Comparison of ENCODE assay signal across 26 mouse cellular contexts in genomic region chr13:98603799-98604198, GRCm38 (mm10). TPM values are rescaled to one million over a fixed set of nuclear protein-coding genes. Genes with fewer than 3 reads are reported as not detected.
DNase-seq lines count a peak whose midpoint lies in the region; ATAC-seq lines count a peak whose summit lies in the region.
"Had no signal": no experiment of that assay in that cellular context is flagged by ENCODE, and none has a peak within 500 bp of the region (broad histone marks: within the 10 kb centered on the region; RNA-seq: fewer than 3 reads in every experiment).

No protein-coding gene starts in this region.

- no peaks in the 10 kb centered on the region for H3K27me3 ChIP-seq in hindbrain, embryonic 14.5 days (ENCODE audit: control insufficient read depth, insufficient read depth, low read length)
- H3K27me3 ChIP-seq in hindbrain, embryonic 10.5 days (ENCODE audit: insufficient read depth, poor library complexity, severe bottlenecking), result no peaks in the 10 kb centered on the region
- H3K27me3 ChIP-seq in neural tube, embryonic 11.5 days (ENCODE audit: control insufficient read depth, insufficient read depth, low read length), result no peaks in the 10 kb centered on the region
- no peaks in the 10 kb centered on the region for H3K27me3 ChIP-seq in embryonic facial prominence, embryonic 15.5 days
- H3K27me3 ChIP-seq in forebrain, embryonic 10.5 days (ENCODE audit: poor library complexity, severe bottlenecking), result no peaks in the 10 kb centered on the region
- H3K27me3 ChIP-seq: forebrain, embryonic 12.5 days; heart, embryonic 13.5 days had no signal

- H3K36me3 ChIP-seq in hindbrain, embryonic 14.5 days (replicated peaks; ENCODE audit: control insufficient read depth, insufficient read depth), result no peaks in the 10 kb centered on the region
- H3K36me3 ChIP-seq in hindbrain, embryonic 10.5 days, result no peaks in the 10 kb centered on the region
- no peaks in the 10 kb centered on the region for H3K36me3 ChIP-seq in neural tube, embryonic 11.5 days (ENCODE audit: control insufficient read depth, insufficient read depth, low read length)
- H3K36me3 ChIP-seq in embryonic facial prominence, embryonic 15.5 days, result no peaks in the 10 kb centered on the region
- H3K36me3 ChIP-seq in forebrain, embryonic 10.5 days (replicated peaks), result no peaks in the 10 kb centered on the region
- H3K36me3 ChIP-seq: forebrain, embryonic 12.5 days; heart, embryonic 13.5 days had no signal

- no peak overlapping the region for H3K4me3 ChIP-seq in hindbrain, embryonic 14.5 days (replicated peaks; ENCODE audit: low read length)
- H3K4me3 ChIP-seq in hindbrain, embryonic 10.5 days, result no peak overlapping the region
- no peak overlapping the region for H3K4me3 ChIP-seq in neural tube, embryonic 11.5 days (ENCODE audit: low read depth, low read length)
- no peak overlapping the region for H3K4me3 ChIP-seq in embryonic facial prominence, embryonic 15.5 days (replicated peaks)
- no peak overlapping the region for H3K4me3 ChIP-seq in forebrain, embryonic 10.5 days
- H3K4me3 ChIP-seq: forebrain, embryonic 12.5 days; heart, embryonic 13.5 days had no signal

- no peak for DNase-seq in hindbrain, embryonic 14.5 days (ENCODE audit: low spot score)
- no peak for DNase-seq in hindbrain, embryonic 10.5 days (ENCODE audit: low spot score)
- peak; percentile 32 for DNase-seq in neural tube, embryonic 11.5 days (ENCODE audit: low spot score)
- no peak for DNase-seq in neural tube, embryonic 10.5 days (ENCODE audit: extremely low spot score, low spot score)
- no peak for DNase-seq in forebrain, embryonic 10.5 days (ENCODE audit: extremely low spot score, low spot score)
- DNase-seq in adrenal gland, adult (ENCODE audit: inconsistent age in 2 of 2, low spot score in 1 of 2), result no peak
- DNase-seq: adrenal gland, postnatal 36 days; cerebellum, adult 11 months; cerebellum, postnatal 10 days; gastrocnemius, postnatal 25 days; heart, adult 18-20 months; kidney, adult 18-20 months; layer of hippocampus, adult 9-11 months; left cerebral cortex, postnatal 4 days; liver, postnatal 0 days; retina, postnatal 1 day; right cerebral cortex, postnatal 25 days; spleen, adult 18-20 months had no signal

- 61% methylated on average over 11 of the region's 11 CpGs for whole genome bisulfite sequencing in hindbrain, embryonic 14.5 days
- WGBS in hindbrain, embryonic 10.5 days, result 82% methylated on average over 11 of the region's 11 CpGs
- WGBS in neural tube, embryonic 11.5 days, result 84% methylated on average over 11 of the region's 11 CpGs
- WGBS in embryonic facial prominence, embryonic 15.5 days, result 44% methylated on average over 11 of the region's 11 CpGs
- WGBS in forebrain, embryonic 10.5 days, result 94% methylated on average over 11 of the region's 11 CpGs

- no peak overlapping the region for H3K27ac ChIP-seq in hindbrain, embryonic 14.5 days
- no peak overlapping the region for H3K27ac ChIP-seq in hindbrain, embryonic 10.5 days
- no peak overlapping the region for H3K27ac ChIP-seq in neural tube, embryonic 11.5 days (ENCODE audit: low read depth, low read length)
- H3K27ac ChIP-seq in embryonic facial prominence, embryonic 15.5 days (replicated peaks), result no peak overlapping the region
- no peak overlapping the region for H3K27ac ChIP-seq in forebrain, embryonic 10.5 days
- H3K27ac ChIP-seq: forebrain, embryonic 12.5 days; heart, embryonic 13.5 days had no signal

- no peak overlapping the region for H3K4me2 ChIP-seq in hindbrain, embryonic 14.5 days (replicated peaks)
- H3K4me2 ChIP-seq in neural tube, embryonic 11.5 days (ENCODE audit: low read depth), result no peak overlapping the region
- H3K4me2 ChIP-seq in embryonic facial prominence, embryonic 15.5 days (replicated peaks), result no peak overlapping the region; the same call in 1 of the 2 replicates
- H3K4me2 ChIP-seq: forebrain, embryonic 12.5 days; heart, embryonic 13.5 days; liver, embryonic 11.5 days; midbrain, embryonic 11.5 days had no signal

- ATAC-seq in hindbrain, embryonic 14.5 days (ENCODE audit: low FRiP score), result peak; percentile 73; the same call in 1 of the 2 replicates
- no peak for ATAC-seq in neural tube, embryonic 11.5 days (ENCODE audit: insufficient read depth, low FRiP score, low TSS enrichment)
- peak; percentile 83 for ATAC-seq in embryonic facial prominence, embryonic 15.5 days (ENCODE audit: insufficient number of reproducible peaks, low FRiP score, low TSS enrichment, low read depth)
- ATAC-seq: inflammation-experienced regulatory T-cells, adult 6 months; liver, postnatal 0 days had no signal

- H3K9ac ChIP-seq in hindbrain, embryonic 14.5 days, result no peak overlapping the region
- no peak overlapping the region for H3K9ac ChIP-seq in neural tube, embryonic 11.5 days (ENCODE audit: low read length)
- H3K9ac ChIP-seq in embryonic facial prominence, embryonic 15.5 days, result no peak overlapping the region
- H3K9ac ChIP-seq: forebrain, embryonic 12.5 days; heart, embryonic 13.5 days; liver, postnatal 0 days had no signal

- H3K4me1 ChIP-seq in hindbrain, embryonic 14.5 days (replicated peaks; ENCODE audit: control insufficient read depth, insufficient read depth, low read length), result no peaks in the 10 kb centered on the region
- peaks cover 3% of the 10 kb centered on the region; the same call in 1 of the 2 replicates for H3K4me1 ChIP-seq in hindbrain, embryonic 10.5 days (replicated peaks)
- H3K4me1 ChIP-seq in neural tube, embryonic 11.5 days (ENCODE audit: control insufficient read depth, insufficient read depth, low read length), result no peaks in the 10 kb centered on the region
- peaks cover 4% of the 10 kb centered on the region; the same call in 1 of the 2 replicates for H3K4me1 ChIP-seq in embryonic facial prominence, embryonic 15.5 days
- peaks cover 4% of the 10 kb centered on the region; the same call in 1 of the 2 replicates for H3K4me1 ChIP-seq in forebrain, embryonic 10.5 days
- H3K4me1 ChIP-seq: forebrain, embryonic 12.5 days; heart, embryonic 13.5 days had no signal

- H3K9me3 ChIP-seq in hindbrain, embryonic 14.5 days (ENCODE audit: control insufficient read depth, low read length), result no peaks in the 10 kb centered on the region
- no peaks in the 10 kb centered on the region for H3K9me3 ChIP-seq in hindbrain, embryonic 10.5 days
- H3K9me3 ChIP-seq in neural tube, embryonic 11.5 days (ENCODE audit: control insufficient read depth, low read length), result no peaks in the 10 kb centered on the region
- H3K9me3 ChIP-seq in embryonic facial prominence, embryonic 15.5 days (replicated peaks), result no peaks in the 10 kb centered on the region
- no peaks in the 10 kb centered on the region for H3K9me3 ChIP-seq in forebrain, embryonic 10.5 days
- H3K9me3 ChIP-seq: forebrain, embryonic 12.5 days; heart, embryonic 13.5 days had no signal

RNA-seq across cellular contexts. Expression of gene Tmem174, which starts 33.4 kb away (rescaled TPM):
- polyA plus RNA-seq in hindbrain, embryonic 14.5 days (2014; fragmentation: Nextera tagmentation; extraction: Ambion mirVana), result not detected in 2 replicates
- not detected in 2 replicates for polyA plus RNA-seq in hindbrain, embryonic 10.5 days (2016; fragmentation: Nextera tagmentation; extraction: Ambion mirVana)
- polyA plus RNA-seq in neural tube, embryonic 11.5 days (2014; fragmentation: Nextera tagmentation; extraction: Ambion mirVana), result not detected in 2 replicates
- 0.12 TPM in 1 of 2 replicates, not detected in the other for polyA plus RNA-seq in embryonic facial prominence, embryonic 15.5 days (2015; fragmentation: Nextera tagmentation; extraction: Ambion mirVana)
- polyA plus RNA-seq in forebrain, embryonic 10.5 days (2016; fragmentation: Nextera tagmentation; extraction: Ambion mirVana), result not detected in 2 replicates
- polyA plus RNA-seq: forebrain, embryonic 12.5 days; heart, embryonic 13.5 days; inflammation-experienced regulatory T-cells, adult 6 months; liver, embryonic 11.5 days; liver, postnatal 0 days; midbrain, embryonic 11.5 days; midbrain, postnatal 0 days; urinary bladder, adult 2 months had no signal
